Mouse (Mus musculus) liver, postnatal 0 days (tissue): ENCODE data around the gene Mospd3. TPM values are rescaled to one million over a fixed set of nuclear protein-coding genes. Genes with fewer than 3 reads are reported as not detected.
"Not testable (repeated sequence)": the region's sequence is repeated elsewhere in the genome, so short reads cannot be mapped to it uniquely, and the experiment has no call there.

ENCODE experiments used
- ATAC-seq: fragments of 200-750 bp; cut with Nextera tagmentation; 2 replicates; pipeline ENCODE4 v1.8.0; 2017; ENCODE audit warnings: mild to moderate bottlenecking, moderate library complexity
- DNase-seq: peaks from one replicate; pipeline ENCODE4 v3.0.0-alpha.2; 2016
- H3K27ac ChIP-seq: fragments of 300-500 bp; sonication (generic); 2 replicates; pipeline ENCODE4 v1.5.1; 2014; ENCODE audit warnings: antibody characterized with exemption, moderate library complexity, mild to moderate bottlenecking, low read depth
- H3K27me3 ChIP-seq: fragments of 300-500 bp; sonication (generic); 2 replicates; pipeline ENCODE4 v1.6.1; 2014; ENCODE audit warnings: low read length, control low read depth, mixed read lengths; ENCODE audit not compliant: insufficient read depth
- H3K36me3 ChIP-seq: fragments of 300-500 bp; sonication (generic); replicated peaks from 2 replicates; pipeline ENCODE4 v1.6.1; 2014; ENCODE audit warnings: mild to moderate bottlenecking, control low read depth, low read length, moderate library complexity, mixed read lengths; ENCODE audit not compliant: insufficient read depth
- H3K4me1 ChIP-seq: fragments of 300-500 bp; sonication (generic); 2 replicates; pipeline ENCODE4 v1.6.1; 2014; ENCODE audit warnings: antibody characterized with exemption, mild to moderate bottlenecking, control low read depth; ENCODE audit not compliant: insufficient read depth
- H3K4me2 ChIP-seq: fragments of 300-500 bp; sonication (generic); 2 replicates; pipeline ENCODE4 v1.6.1; 2014; ENCODE audit warnings: low read depth, mild to moderate bottlenecking, low read length, moderate library complexity, mixed read lengths
- H3K4me3 ChIP-seq: fragments of 300-500 bp; sonication (generic); 2 replicates; pipeline ENCODE4 v1.5.1; 2014; ENCODE audit warnings: low read depth, low read length
- H3K9ac ChIP-seq: fragments of 300-500 bp; sonication (generic); replicated peaks from 2 replicates; pipeline ENCODE4 v1.6.1; 2014; ENCODE audit warnings: mild to moderate bottlenecking, moderate library complexity
- H3K9me3 ChIP-seq: fragments of 300-500 bp; sonication (generic); 2 replicates; pipeline ENCODE4 v1.6.1; 2016; ENCODE audit warnings: mild to moderate bottlenecking, control low read depth, low read length, mixed read lengths
- CTCF ChIP-seq: sonication (generic); IDR thresholded peaks from 2 replicates; pipeline ENCODE4 v1.5.1; 2016; ENCODE audit warnings: antibody characterized with exemption, low read depth
- EP300 ChIP-seq: IDR thresholded peaks from 2 replicates; pipeline ENCODE4 v1.6.1; 2016; ENCODE audit warnings: antibody characterized with exemption, low read depth, mild to moderate bottlenecking
- WGBS: fragments of 180-500 bp; shearing (Covaris S2); extraction: QIAGEN DNeasy Blood & Tissue Kit; methylation state at CpG from one replicate; pipeline ENCODE4 v1.1.7; 2014; ENCODE audit not compliant: insufficient replicate concordance; 5-methylcytosine and 5-hydroxymethylcytosine counted together
- polyA plus RNA-seq: library from polyadenylated mRNA; unstranded; fragments of >200 nt; fragmentation: Nextera tagmentation; extraction: Ambion mirVana; gene quantifications from 2 replicates; pipeline ENCODE4 v1.2.1, GENCODE M21; 2015

Mospd3 gene
- polyA plus RNA-seq, 1 experiment from 2014 or later = 26.2 TPM

GRCm38 (mm10) chr5:137627991-137628390, 27.1 kb upstream of the Mospd3 start:
- DNase-seq = no peak
- Histone ChIP-seq H3K4me2 (peak overlapping the region; percentile 86), H3K27me3 (no peaks in the 10 kb centered on the region), H3K9me3 (no peaks in the 10 kb centered on the region), H3K27ac (peak overlapping the region; percentile 83), H3K4me3 (peak overlapping the region; percentile 96), H3K9ac (peak overlapping the region; percentile 67), H3K36me3 (peaks cover under 1% of the 10 kb centered on the region; the same call in 1 of the 2 replicates), H3K4me1 (peaks cover 46% of the 10 kb centered on the region)
- 1% methylated on average over 9 of the region's 9 CpGs for WGBS
- TF ChIP-seq EP300 (no peak), CTCF (peak; percentile 24; the same call in 1 of the 2 replicates)
- no peak for ATAC-seq

- DNase-seq (no peak), ATAC-seq (no peak)
- Histone ChIP-seq H3K9ac (no peak overlapping the region), H3K36me3 (no peaks in the 10 kb centered on the region), H3K4me3 (no peak overlapping the region), H3K27ac (0 out of 2 replicates have a peak overlapping the region, but pooled peaks have one; percentile 44), H3K27me3 (no peaks in the 10 kb centered on the region), H3K9me3 (no peaks in the 10 kb centered on the region), H3K4me1 (peaks cover 13% of the 10 kb centered on the region), H3K4me2 (no peak overlapping the region)
- TF ChIP-seq EP300 (no peak), CTCF (no peak)
- WGBS = 49% methylated on average over 11 of the region's 11 CpGs
These were observed 23.2 kb upstream of the Mospd3 start for GRCm38 (mm10) chr5:137623937-137624530.

GRCm38 (mm10) chr5:137615347-137615746, 14.5 kb upstream of the Mospd3 start:
- ATAC-seq = peak; percentile 30; the same call in 1 of the 2 replicates

GRCm38 (mm10) chr5:137614921-137615320, 14.1 kb upstream of the Mospd3 start:
- not testable (repeated sequence) for H3K4me2 ChIP-seq, H3K9me3 ChIP-seq, H3K27ac ChIP-seq, H3K27me3 ChIP-seq, DNase-seq, H3K4me3 ChIP-seq, ATAC-seq, H3K9ac ChIP-seq, H3K36me3 ChIP-seq
- 0 out of 2 replicates have a peak, but pooled peaks have one; percentile 8 for TF ChIP-seq CTCF
- H3K4me1 ChIP-seq = peaks cover 16% of the 10 kb centered on the region
- 82% methylated on average over 2 of the region's 2 CpGs for WGBS

More at GRCm38 (mm10) chr5:137615347-137615746, 14.5 kb upstream of the Mospd3 start:
- WGBS = 72% methylated on average over 7 of the region's 7 CpGs
- Histone ChIP-seq H3K36me3 (no peaks in the 10 kb centered on the region), H3K4me1 (peaks cover 16% of the 10 kb centered on the region), H3K9ac (no peak overlapping the region), H3K4me3 (no peak overlapping the region), H3K27ac (no peak overlapping the region), H3K9me3 (no peaks in the 10 kb centered on the region), H3K4me2 (no peak overlapping the region), H3K27me3 (no peaks in the 10 kb centered on the region)
- TF ChIP-seq CTCF (no peak), EP300 (no peak)
- DNase-seq = no peak

GRCm38 (mm10) chr5:137613550-137613949, 12.7 kb upstream of the Mospd3 start, which contains the start of gene Pcolce:
Pcolce (minus strand) TSS chr5:137613784.
- H3K9me3 ChIP-seq = no peaks in the 10 kb centered on the region
- no peak within 1 kb of the TSS for H3K9ac ChIP-seq
- peaks cover 20% of the 10 kb centered on the region for H3K4me1 ChIP-seq
- H3K4me3 ChIP-seq = no peak within 1 kb of the TSS
- no peaks in the 10 kb centered on the region for H3K27me3 ChIP-seq
- no peak within 1 kb of the TSS for H3K4me2 ChIP-seq
- TF ChIP-seq EP300 (no peak), CTCF (no peak)
- no peak for DNase-seq
- 63% methylated on average over 11 of the region's 11 CpGs for WGBS
- ATAC-seq = no peak
- H3K36me3 ChIP-seq = no peaks in the 10 kb centered on the region
- no peak within 1 kb of the TSS for H3K27ac ChIP-seq

- H3K27me3 ChIP-seq = no peaks in the 10 kb centered on the region
- ATAC-seq (no peak), DNase-seq (no peak)
- H3K4me1 ChIP-seq = peaks cover 20% of the 10 kb centered on the region
- no peak for TF ChIP-seq CTCF
- no peak for TF ChIP-seq EP300
- no peaks in the 10 kb centered on the region for H3K9me3 ChIP-seq
- no peak overlapping the region for H3K4me2 ChIP-seq
- H3K9ac ChIP-seq = no peak overlapping the region
- no peak overlapping the region for H3K27ac ChIP-seq
- no peak overlapping the region for H3K4me3 ChIP-seq
- 78% methylated on average over 5 of the region's 5 CpGs for WGBS
- H3K36me3 ChIP-seq = no peaks in the 10 kb centered on the region
These were observed 12.2 kb upstream of the Mospd3 start for GRCm38 (mm10) chr5:137613076-137613475.
